Mouse (Mus musculus): Measurements from ENCODE around the gene Adora1.

DNA sequence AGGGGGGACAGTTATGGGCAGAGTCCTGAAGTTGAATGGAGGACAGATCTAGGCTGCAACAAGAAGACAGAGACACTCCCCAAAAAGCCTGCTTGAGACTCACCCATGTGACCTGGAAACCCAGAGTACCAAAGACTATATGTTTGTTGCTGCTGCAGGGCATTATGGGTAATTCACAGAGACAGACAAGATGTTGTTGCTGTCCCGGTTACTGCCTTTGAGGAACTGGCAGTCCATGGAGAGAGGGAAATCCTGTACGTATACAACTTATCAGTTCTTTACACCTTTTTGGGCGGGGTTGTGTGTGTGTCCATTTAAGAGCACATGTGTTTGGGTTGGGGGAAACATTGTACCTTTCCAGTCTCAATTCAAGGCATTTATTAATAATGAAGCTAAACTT lies 3.5 kb downstream of the Adora1 start:
- TF ChIP-seq GATA1 (IDR thresholded peaks at IDR 0.05; ENCODE audit: borderline replicate concordance, low read length) (no peak), FLI1 (IDR thresholded peaks at IDR 0.05; ENCODE audit: low read length) (no peak)
